ENCODE assay signal across 25 mouse cellular contexts in the genomic region with DNA sequence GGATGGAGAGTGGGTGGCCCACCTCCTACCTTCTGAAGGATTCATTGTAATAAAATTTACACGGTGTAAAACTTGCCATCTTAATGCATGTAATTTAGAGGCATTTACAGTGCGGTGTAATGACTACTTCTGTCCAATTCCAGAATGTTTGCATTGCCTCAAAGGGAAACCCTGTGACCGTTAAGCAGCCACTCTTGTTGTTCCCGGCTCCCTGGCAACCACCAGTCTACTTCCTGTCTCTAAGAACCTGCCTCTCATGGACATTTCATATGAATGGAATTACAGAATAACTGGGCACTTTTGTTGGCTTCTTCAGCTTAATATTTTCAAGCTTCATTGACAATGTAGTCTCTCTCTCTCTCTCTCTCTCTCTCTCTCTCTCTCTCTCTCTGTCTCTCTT. TPM values are rescaled to one million over a fixed set of nuclear protein-coding genes. Genes with fewer than 3 reads are reported as not detected.
DNase-seq lines count a peak whose midpoint lies in the region; ATAC-seq and TF ChIP-seq lines count a peak whose summit lies in the region.
"Had no signal": no experiment of that assay in that cellular context is flagged by ENCODE, and none has a peak within 500 bp of the region (broad histone marks: within the 10 kb centered on the region; RNA-seq: fewer than 3 reads in every experiment).

No protein-coding gene starts in this region.

- no peak overlapping the region for H3K4me3 ChIP-seq in heart, postnatal 0 days (ENCODE audit: low read depth, low read length)
- H3K4me3 ChIP-seq in lung, embryonic 14.5 days (ENCODE audit: low read depth, low read length): no peak overlapping the region
- H3K4me3 ChIP-seq: forebrain, embryonic 15.5 days; heart, embryonic 13.5 days; intestine, embryonic 15.5 days had no signal

- H3K27ac ChIP-seq in heart, postnatal 0 days (ENCODE audit: low read depth): no peak overlapping the region
- no peak overlapping the region for H3K27ac ChIP-seq in lung, embryonic 14.5 days (ENCODE audit: low read depth)
- H3K27ac ChIP-seq: forebrain, embryonic 15.5 days; heart, embryonic 13.5 days; hindbrain, embryonic 14.5 days; intestine, embryonic 15.5 days had no signal

- peak; percentile 11 for DNase-seq in cerebellum, adult 8-10 months
- DNase-seq in cerebellum, adult 11-12 months: no peak
- DNase-seq in heart, postnatal 0 days (ENCODE audit: low spot score): peak; percentile 21
- DNase-seq in heart, postnatal 25 days (ENCODE audit: low spot score): no peak
- peak; percentile 44 for DNase-seq in lung, embryonic 14.5 days
- no peak for DNase-seq in lung, postnatal 10 days
- peak; percentile 23 for DNase-seq in NIH3T3 (ENCODE audit: low read depth)
- no peak for DNase-seq in adrenal gland, adult (ENCODE audit: inconsistent age in 2 of 2, low spot score in 1 of 2)
- DNase-seq: adrenal gland, postnatal 10 days; cerebellum, adult 11 months; cerebellum, postnatal 14 days; gastrocnemius, postnatal 36 days; heart, adult 11 months; heart, postnatal 10 days had no signal

- no peak for TF ChIP-seq EP300 in heart, postnatal 0 days (IDR thresholded peaks at IDR 0.05; ENCODE audit: low read depth)

- H3K4me2 ChIP-seq in heart, postnatal 0 days (ENCODE audit: low read depth, low read length): no peak overlapping the region
- H3K4me2 ChIP-seq in lung, embryonic 14.5 days: no peak overlapping the region
- H3K4me2 ChIP-seq: forebrain, embryonic 15.5 days; heart, embryonic 13.5 days; hindbrain, embryonic 14.5 days; intestine, embryonic 15.5 days had no signal

- ATAC-seq in heart, postnatal 0 days (ENCODE audit: insufficient read depth, low read depth): no peak
- no peak; the same call in 1 of the 2 replicates for ATAC-seq in lung, embryonic 14.5 days (ENCODE audit: insufficient read depth)
- ATAC-seq: forebrain, embryonic 15.5 days; intestine, embryonic 15.5 days had no signal

- H3K9me3 ChIP-seq in heart, postnatal 0 days (replicated peaks; ENCODE audit: control insufficient read depth, low read length): 0 out of 2 replicates have a peak, but pooled peaks cover 4% of the 10 kb centered on the region
- no peaks in the 10 kb centered on the region; the same call in 1 of the 2 replicates for H3K9me3 ChIP-seq in lung, embryonic 14.5 days (ENCODE audit: low read depth, low read length)
- H3K9me3 ChIP-seq: forebrain, embryonic 15.5 days; intestine, embryonic 15.5 days had no signal

- H3K27me3 ChIP-seq in heart, postnatal 0 days (ENCODE audit: control insufficient read depth, insufficient read depth, low read length): peaks cover 24% of the 10 kb centered on the region
- H3K27me3 ChIP-seq in lung, embryonic 14.5 days (ENCODE audit: insufficient read depth, low read length): peaks cover 13% of the 10 kb centered on the region

- TF ChIP-seq CTCF in heart, postnatal 0 days (IDR thresholded peaks at IDR 0.05; ENCODE audit: low read depth): no peak
- no peak for TF ChIP-seq CTCF in lung, embryonic 14.5 days (IDR thresholded peaks at IDR 0.05; ENCODE audit: low read depth)

- H3K36me3 ChIP-seq in heart, postnatal 0 days (replicated peaks; ENCODE audit: control insufficient read depth, insufficient read depth, low read length): no peaks in the 10 kb centered on the region
- H3K36me3 ChIP-seq in lung, embryonic 14.5 days (ENCODE audit: insufficient read depth): no peaks in the 10 kb centered on the region
- H3K36me3 ChIP-seq: forebrain, embryonic 15.5 days; heart, embryonic 13.5 days; intestine, embryonic 15.5 days had no signal

- 60% methylated on average over 4 of the region's 4 CpGs for WGBS in heart, postnatal 0 days
- WGBS in lung, embryonic 14.5 days: 45% methylated on average over 4 of the region's 4 CpGs

- H3K4me1 ChIP-seq in heart, postnatal 0 days (ENCODE audit: control insufficient read depth, insufficient read depth): no peaks in the 10 kb centered on the region
- no peaks in the 10 kb centered on the region for H3K4me1 ChIP-seq in lung, embryonic 14.5 days (ENCODE audit: insufficient read depth)
- H3K4me1 ChIP-seq: intestine, embryonic 15.5 days had no signal

- no peak overlapping the region for H3K9ac ChIP-seq in heart, postnatal 0 days (replicated peaks; ENCODE audit: low read depth, low read length)
- H3K9ac ChIP-seq in lung, embryonic 14.5 days: no peak overlapping the region
- H3K9ac ChIP-seq: forebrain, embryonic 15.5 days; heart, embryonic 13.5 days; hindbrain, embryonic 14.5 days; intestine, embryonic 15.5 days had no signal

- intact Hi-C loops in heart, postnatal 25 days (cut with DNase I): no loop called here

RNA-seq across cellular contexts. Expression of a gene that starts 6.1 kb away (rescaled TPM):
- 0.77 and 1.8 TPM in 2 replicates for total RNA-seq in heart, postnatal 0 days (2014; rRNA removed; ENCODE audit: low replicate concordance)
- polyA plus RNA-seq in heart, postnatal 0 days (2015; fragmentation: Nextera tagmentation; extraction: Ambion mirVana): 0.27 and 0.54 TPM in 2 replicates
- 1 to 10 TPM; 1.0 to 1.1 TPM for total RNA-seq in heart, postnatal 25 days (2021)
- polyA plus RNA-seq in lung, embryonic 14.5 days (2014; fragmentation: Nextera tagmentation; extraction: Ambion mirVana): 7.6 and 8.0 TPM in 2 replicates
- total RNA-seq: hematopoietic stem cell, adult 5-6 weeks had no signal

RNA-seq across cellular contexts. Expression of a gene that starts 27.2 kb away (rescaled TPM):
- total RNA-seq in heart, postnatal 0 days (2014; rRNA removed; ENCODE audit: low replicate concordance): not detected in 2 replicates
- not detected in 2 replicates for polyA plus RNA-seq in heart, postnatal 0 days (2015; fragmentation: Nextera tagmentation; extraction: Ambion mirVana)
- not detected for total RNA-seq in heart, postnatal 25 days (2021)
- not detected in 2 replicates for polyA plus RNA-seq in lung, embryonic 14.5 days (2014; fragmentation: Nextera tagmentation; extraction: Ambion mirVana)
- total RNA-seq: adrenal gland, postnatal 10 days; adrenal gland, postnatal 4 days; gastrocnemius, adult 8-10 months; gastrocnemius, postnatal 36 days; heart, postnatal 10 days; hematopoietic stem cell, adult 5-6 weeks had no signal
- polyA plus RNA-seq: embryonic facial prominence, embryonic 11.5 days; forebrain, embryonic 11.5 days; forebrain, embryonic 15.5 days; heart, embryonic 13.5 days; hindbrain, embryonic 14.5 days had no signal

RNA-seq across cellular contexts. Expression of a gene that starts 40.7 kb away (rescaled TPM):
- total RNA-seq in heart, postnatal 0 days (2014; rRNA removed; ENCODE audit: low replicate concordance): not detected in 2 replicates
- polyA plus RNA-seq in heart, postnatal 0 days (2015; fragmentation: Nextera tagmentation; extraction: Ambion mirVana): not detected in 2 replicates
- total RNA-seq in heart, postnatal 25 days (2021): not detected
- not detected in 2 replicates for polyA plus RNA-seq in lung, embryonic 14.5 days (2014; fragmentation: Nextera tagmentation; extraction: Ambion mirVana)
- total RNA-seq: adrenal gland, postnatal 10 days; adrenal gland, postnatal 4 days; ES-E14; gastrocnemius, adult 8-10 months; gastrocnemius, postnatal 36 days; heart, postnatal 10 days; hematopoietic stem cell, adult 5-6 weeks had no signal
- polyA plus RNA-seq: brain, embryonic 14.5 days; embryonic facial prominence, embryonic 11.5 days; forebrain, embryonic 11.5 days; forebrain, embryonic 15.5 days; heart, embryonic 13.5 days; hindbrain, embryonic 14.5 days; intestine, embryonic 15.5 days had no signal

RNA-seq across cellular contexts. Expression of a gene that starts 46.6 kb away (rescaled TPM):
- total RNA-seq in heart, postnatal 0 days (2014; rRNA removed; ENCODE audit: low replicate concordance): 2.4 and 6.8 TPM in 2 replicates
- 3.1 and 3.5 TPM in 2 replicates for polyA plus RNA-seq in heart, postnatal 0 days (2015; fragmentation: Nextera tagmentation; extraction: Ambion mirVana)
- 1 to 10 TPM; 3.4 to 3.9 TPM for total RNA-seq in heart, postnatal 25 days (2021)
- 2.4 and 2.6 TPM in 2 replicates for polyA plus RNA-seq in lung, embryonic 14.5 days (2014; fragmentation: Nextera tagmentation; extraction: Ambion mirVana)

Comparison
In these comparisons a context has a peak if more than half of its experiments do, and no peak if none do; other contexts are left out.
1. DNase-seq: peak in cerebellum, adult 8-10 months (single experiment), heart, postnatal 0 days (single experiment), lung, embryonic 14.5 days (single experiment) and NIH3T3 (single experiment); none in cerebellum, adult 11-12 months (single experiment), heart, postnatal 25 days (single experiment), lung, postnatal 10 days (single experiment) and adrenal gland, adult (0 of 2).